Mouse (Mus musculus) hindlimb bud, embryonic 11.5 days (tissue): ENCODE results near the gene Rnase10.
"Not testable (repeated sequence)": the region's sequence is repeated elsewhere in the genome, so short reads cannot be mapped to it uniquely, and the experiment has no call there.

Source experiments
- DNase-seq: peaks from one replicate; pipeline ENCODE4 v3.0.0-alpha.2; 2012; ENCODE audit warnings: low read depth, low spot score; ENCODE audit errors: extremely low spot score

The Rnase10 gene

GRCm38 (mm10) chr14:51007152-51007801, at the start of gene Rnase10:
Gene Rnase10, plus strand, starts transcription at chr14:51007751.
- DNase-seq, result no peak

- DNase-seq, result not testable (repeated sequence)
Measured at GRCm38 (mm10) chr14:50958289-50958995, 49.1 kb upstream of the Rnase10 start.

GRCm38 (mm10) chr14:50968216-50968980, 39.2 kb upstream of the Rnase10 start:
- no peak for DNase-seq

DNA sequence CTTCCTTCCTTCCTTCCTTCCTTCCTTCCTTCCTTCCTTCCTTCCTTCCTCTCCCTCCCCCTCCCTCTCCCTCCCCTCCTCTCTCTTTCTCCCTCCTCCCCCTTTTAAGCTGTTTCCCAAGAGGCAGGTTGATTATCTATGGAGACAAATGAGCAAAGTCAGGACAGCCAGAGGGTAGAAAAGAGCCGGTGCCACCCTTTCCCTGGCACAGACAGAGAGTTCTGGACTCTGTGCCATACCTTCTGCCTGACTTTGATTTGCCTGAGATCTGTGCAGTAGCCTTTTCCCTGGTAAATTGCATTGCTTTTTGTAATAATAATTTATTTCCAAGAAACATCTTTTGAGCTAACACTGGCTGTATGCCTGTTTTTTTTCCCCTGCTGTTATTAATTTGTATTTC, 38.5 kb upstream of the Rnase10 start:
- no peak for DNase-seq

- no peak for DNase-seq
Measured at GRCm38 (mm10) chr14:50969558-50970544, 37.7 kb upstream of the Rnase10 start.

DNA sequence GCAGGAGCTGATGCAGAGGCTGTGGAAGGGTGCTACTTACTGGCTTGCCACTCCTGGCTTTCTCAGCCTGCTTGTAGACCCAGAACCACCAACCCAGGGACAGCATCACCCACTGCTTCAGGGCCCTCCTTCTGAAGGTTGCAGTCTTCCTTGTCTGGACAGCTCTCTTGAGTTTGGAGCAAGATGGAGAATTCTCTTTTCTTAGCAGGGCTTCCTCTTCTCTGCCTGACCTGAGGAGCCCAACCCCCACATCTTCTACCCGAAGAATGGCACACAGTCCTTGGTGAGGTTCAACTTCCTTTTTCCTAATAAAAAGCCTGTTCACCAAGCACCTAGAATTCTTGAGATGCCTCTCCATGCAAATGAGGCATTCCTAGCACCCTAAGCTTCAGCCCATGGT, 36.7 kb upstream of the Rnase10 start:
- DNase-seq, result no peak

GRCm38 (mm10) chr14:50973054-50973453, 34.5 kb upstream of the Rnase10 start:
- not testable (repeated sequence) for DNase-seq

- no peak for DNase-seq
Measured at GRCm38 (mm10) chr14:50973700-50974099, 33.9 kb upstream of the Rnase10 start.

- DNase-seq, result no peak
Measured at GRCm38 (mm10) chr14:50975001-50975400, 32.5 kb upstream of the Rnase10 start.

DNA sequence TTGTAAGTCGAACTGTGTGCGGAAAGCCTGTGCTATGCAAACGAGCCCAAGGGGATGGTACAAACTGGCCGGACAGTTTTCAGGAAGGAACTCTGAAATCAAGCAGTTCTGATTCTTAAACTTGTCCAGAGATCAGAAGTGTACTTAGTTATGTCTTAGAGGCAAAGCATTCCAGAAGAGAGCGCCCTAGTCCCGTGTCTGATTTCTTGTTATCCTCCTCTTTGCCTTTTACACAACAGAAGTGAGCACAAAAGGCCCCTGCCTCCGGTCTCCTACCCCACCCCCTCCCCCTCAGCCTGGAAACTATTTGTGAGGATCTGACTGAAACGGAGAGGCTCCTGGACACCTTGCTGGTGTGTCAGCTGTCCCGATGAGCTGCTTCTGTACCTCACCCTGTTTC, 30.9 kb upstream of the Rnase10 start:
- no peak for DNase-seq

DNA sequence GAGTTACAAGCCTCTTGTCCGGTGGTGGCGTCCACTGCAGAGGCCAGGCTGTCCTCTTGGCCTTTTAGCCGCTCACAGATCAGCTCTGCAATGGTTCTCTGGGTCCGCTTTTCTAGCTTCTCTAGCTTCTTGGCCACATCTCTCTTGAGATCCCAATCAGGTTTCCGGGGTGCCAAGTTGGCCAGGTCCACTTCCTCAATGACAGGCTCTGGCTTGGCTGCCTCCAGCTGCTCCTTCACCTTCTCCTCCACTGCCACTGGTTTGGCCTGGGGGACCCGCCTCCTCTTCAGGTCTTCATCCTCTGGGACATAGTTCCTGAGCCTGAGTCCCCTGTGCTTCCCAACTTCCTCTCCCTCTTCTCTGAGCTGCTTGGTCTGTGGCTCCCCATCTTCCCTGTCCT, 29.1 kb upstream of the Rnase10 start:
- DNase-seq, result not testable (repeated sequence)

DNA sequence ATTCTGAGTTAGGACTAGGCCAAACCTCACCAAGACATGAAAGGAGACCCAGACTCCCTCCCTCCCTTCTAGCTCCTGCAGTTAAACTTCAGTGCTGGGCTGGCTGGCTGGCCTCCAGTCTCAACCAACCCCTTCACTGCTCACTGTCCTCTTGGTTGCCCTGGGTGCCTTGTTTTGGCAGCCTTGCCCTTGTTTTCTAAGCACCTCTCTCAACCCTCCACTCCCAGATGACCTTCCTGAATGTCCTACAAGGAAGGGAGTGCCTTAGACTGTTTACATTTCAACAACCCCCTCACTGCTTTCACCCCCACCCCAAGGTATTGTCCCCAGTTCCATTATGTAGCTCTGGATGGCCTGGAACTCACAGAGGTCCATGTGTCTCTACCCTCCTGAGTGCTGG, 27.9 kb upstream of the Rnase10 start:
- no peak for DNase-seq

- no peak for DNase-seq
Measured at GRCm38 (mm10) chr14:50981207-50981606, 26.3 kb upstream of the Rnase10 start.

GRCm38 (mm10) chr14:50981837-50982236, 25.7 kb upstream of the Rnase10 start:
- DNase-seq, result no peak

DNA sequence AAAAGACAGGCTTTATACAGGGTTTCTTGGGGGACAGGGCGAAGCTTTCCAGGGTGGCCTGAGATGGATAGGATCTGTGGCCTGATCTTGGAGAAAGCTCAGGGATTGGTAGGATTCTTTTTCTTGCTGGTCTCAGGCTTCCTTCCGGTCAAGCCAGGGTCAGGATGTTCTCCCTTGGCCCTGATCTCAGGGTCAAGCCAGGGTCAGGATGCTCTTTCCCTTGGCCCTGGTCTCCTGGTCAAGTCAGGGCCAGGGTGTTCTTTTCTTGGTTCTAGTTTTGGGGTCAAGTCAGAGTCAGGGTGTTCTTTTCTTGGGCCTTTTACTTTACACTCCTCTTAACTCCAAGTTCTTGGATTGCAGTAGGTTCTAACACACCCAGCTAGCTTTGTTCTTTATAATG, 19.9 kb upstream of the Rnase10 start:
- no peak for DNase-seq

- no peak for DNase-seq
Measured at GRCm38 (mm10) chr14:50991037-50991436, 16.5 kb upstream of the Rnase10 start.

DNA sequence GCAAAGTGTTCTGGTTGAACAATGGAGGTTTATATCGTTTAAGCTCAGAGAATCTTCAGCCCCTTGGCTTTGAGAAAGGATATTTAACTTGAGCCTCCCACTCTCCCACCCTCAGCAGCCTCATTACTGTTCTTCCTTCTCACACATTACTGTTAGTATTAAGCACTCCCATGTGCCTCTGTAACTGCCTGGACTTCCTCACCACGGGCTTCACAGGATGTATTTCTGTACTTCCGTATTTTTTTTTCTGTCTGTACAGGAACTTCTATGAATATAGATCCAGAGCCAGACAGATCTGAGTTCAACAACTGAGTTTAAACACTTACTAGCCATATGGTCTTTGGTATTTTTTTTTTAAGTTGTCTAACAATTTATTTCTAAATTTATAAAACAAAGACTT, 10.5 kb upstream of the Rnase10 start:
- no peak for DNase-seq

DNA sequence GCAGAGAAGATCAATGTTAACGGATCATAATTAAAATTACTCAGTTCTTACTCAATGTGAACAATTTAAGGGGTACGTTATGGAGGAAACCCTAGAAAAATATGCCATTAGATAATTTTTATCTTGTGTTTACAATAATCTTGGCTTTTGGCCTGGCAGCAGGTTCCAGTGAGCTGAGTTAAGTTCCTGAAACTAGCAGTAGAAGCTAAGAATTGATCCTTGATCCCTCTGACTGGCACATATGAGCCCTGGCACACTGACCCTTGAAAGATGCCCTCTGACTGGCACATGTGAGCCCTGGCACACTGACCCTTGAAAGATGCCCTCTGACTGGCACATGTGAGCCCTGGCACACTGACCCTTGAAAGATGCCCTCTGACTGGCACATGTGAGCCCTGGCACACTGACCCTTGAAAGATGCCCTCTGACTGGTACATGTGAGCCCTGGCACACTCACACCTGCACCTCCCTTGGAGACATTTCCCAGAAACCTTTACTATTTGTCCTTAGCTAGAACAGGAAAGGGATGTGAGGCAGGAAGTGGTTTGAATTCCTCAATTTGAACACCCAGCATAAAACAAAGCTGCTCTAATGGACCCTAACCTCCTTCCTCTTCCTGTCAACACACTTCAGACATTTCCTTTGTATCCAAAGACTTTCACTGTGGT, 9.4 kb upstream of the Rnase10 start:
- no peak for DNase-seq

DNA sequence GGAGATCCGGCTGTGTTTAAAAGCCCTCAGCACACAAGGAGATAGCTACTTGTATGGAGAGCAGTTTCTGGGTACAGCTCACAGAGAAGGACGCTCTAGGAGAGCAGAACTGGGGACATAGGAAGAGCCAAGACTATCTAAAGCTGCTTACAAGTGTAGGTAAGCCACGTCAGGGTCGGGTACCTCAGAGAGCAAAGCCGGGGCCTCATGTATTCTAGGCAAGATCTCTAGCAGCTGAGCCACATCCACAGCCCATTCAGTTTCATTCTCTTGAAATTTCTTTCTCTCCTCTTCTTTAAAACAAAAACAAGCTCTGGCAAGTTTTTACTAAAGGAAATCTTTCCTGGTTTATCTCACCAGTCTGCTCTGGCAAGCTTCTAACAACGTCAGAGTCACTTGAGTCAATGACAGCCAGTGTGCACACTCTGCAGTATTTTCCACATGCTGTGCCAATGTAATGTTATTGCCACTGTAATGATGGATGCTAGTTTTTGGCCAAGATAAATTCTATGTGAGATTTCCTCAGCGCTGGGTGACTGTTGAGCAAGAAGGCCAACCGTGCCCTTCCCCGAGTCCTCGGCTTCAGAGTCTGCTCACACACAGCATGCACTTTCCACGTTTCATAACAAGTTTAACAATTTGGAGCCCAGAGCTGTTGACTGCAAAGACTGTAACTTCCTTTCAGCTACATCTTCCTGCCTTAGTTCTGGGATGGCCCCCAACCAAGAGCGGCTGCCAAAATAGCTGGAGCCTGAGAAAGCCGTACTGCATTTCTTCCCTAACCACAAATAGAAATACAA, 563 bp downstream of the Rnase10 start:
- no peak for DNase-seq
